In the genomic region with DNA sequence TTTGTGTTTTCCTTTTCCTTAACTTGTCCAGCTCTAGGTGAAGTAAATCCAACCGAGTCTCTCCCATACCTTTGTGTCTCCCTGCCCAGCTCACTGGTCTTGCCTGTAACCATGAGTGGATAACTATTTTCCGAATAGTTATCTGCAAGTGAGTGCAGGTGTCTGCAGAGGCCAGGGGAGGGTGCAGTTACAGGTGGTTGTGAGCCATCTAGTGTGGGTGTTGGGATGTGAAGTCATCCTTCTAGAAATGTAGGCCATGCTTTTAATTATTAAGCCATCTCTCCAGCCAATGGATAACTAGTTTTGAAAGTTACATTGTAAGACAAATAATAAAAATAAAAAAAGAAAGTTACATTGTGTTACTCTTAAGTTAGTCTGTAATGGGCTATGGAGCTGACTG, we compare ENCODE assay signal across 29 mouse cellular contexts. TPM values are rescaled to one million over a fixed set of nuclear protein-coding genes. Genes with fewer than 3 reads are reported as not detected.
DNase-seq lines count a peak whose midpoint lies in the region; TF ChIP-seq lines count a peak whose summit lies in the region.
"Had no signal": no experiment of that assay in that cellular context is flagged by ENCODE, and none has a peak within 500 bp of the region (broad histone marks: within the 10 kb centered on the region; RNA-seq: fewer than 3 reads in every experiment).

No protein-coding gene starts in this region.

- no peak for TF ChIP-seq POLR2A in heart, adult 2 months (IDR thresholded peaks at IDR 0.05; ENCODE audit: insufficient read depth, low read depth, low read length)
- no peak for TF ChIP-seq POLR2A in kidney, adult 2 months (IDR thresholded peaks at IDR 0.05; ENCODE audit: low read depth, low read length)

- H3K27ac ChIP-seq in heart, adult 2 months: no peak overlapping the region
- peak overlapping the region; percentile 96 for H3K27ac ChIP-seq in kidney, adult 2 months (ENCODE audit: insufficient read depth, low read depth, low read length)
- H3K27ac ChIP-seq: forebrain, embryonic 10.5 days; hindbrain, embryonic 12.5 days; hindbrain, embryonic 15.5 days had no signal

- no peaks in the 10 kb centered on the region for H3K36me3 ChIP-seq in heart, adult 2 months (ENCODE audit: control insufficient read depth, insufficient read depth, low read length)
- no peaks in the 10 kb centered on the region; the same call in 1 of the 2 replicates for H3K36me3 ChIP-seq in kidney, adult 2 months (ENCODE audit: control insufficient read depth, insufficient read depth, low read length)

- intact Hi-C loops in heart, adult 2 months (cut with DNase I): no loop called here

- no peak for TF ChIP-seq EP300 in heart, adult 2 months (IDR thresholded peaks at IDR 0.05; ENCODE audit: insufficient read depth, low read depth, low read length)

- H3K9ac ChIP-seq in heart, adult 2 months (ENCODE audit: low read depth, low read length): no peak overlapping the region
- H3K9ac ChIP-seq: hindbrain, embryonic 12.5 days; hindbrain, embryonic 15.5 days had no signal

- WGBS in heart, adult 2 months: 89% methylated on average over 2 of the region's 2 CpGs
- 80% methylated on average over 2 of the region's 2 CpGs for WGBS in kidney, adult 2 months

- no peaks in the 10 kb centered on the region for H3K27me3 ChIP-seq in heart, adult 2 months (ENCODE audit: control insufficient read depth, insufficient read depth, low read length)
- H3K27me3 ChIP-seq in kidney, adult 2 months (replicated peaks; ENCODE audit: control insufficient read depth, insufficient read depth, low read length): no peaks in the 10 kb centered on the region
- H3K27me3 ChIP-seq: CH12.LX; hindbrain, embryonic 12.5 days; hindbrain, embryonic 15.5 days; Patski had no signal

- H3K79me2 ChIP-seq in heart, adult 2 months (replicated peaks; ENCODE audit: control insufficient read depth, insufficient read depth, low read length): no peaks in the 10 kb centered on the region

- no peak overlapping the region for H3K4me3 ChIP-seq in heart, adult 2 months
- no peak overlapping the region for H3K4me3 ChIP-seq in kidney, adult 2 months (ENCODE audit: insufficient read depth, low read depth, low read length)
- H3K4me3 ChIP-seq: forebrain, embryonic 10.5 days; hindbrain, embryonic 12.5 days; hindbrain, embryonic 15.5 days had no signal

- TF ChIP-seq CTCF in heart, adult 2 months (IDR thresholded peaks at IDR 0.05): no peak
- peak; percentile 31; the same call in 1 of the 2 replicates for TF ChIP-seq CTCF in kidney, adult 2 months (conservative IDR thresholded peaks at IDR 0.05; ENCODE audit: insufficient read depth, insufficient read length, low read depth, low read length)

- no peaks in the 10 kb centered on the region for H3K4me1 ChIP-seq in heart, adult 2 months (ENCODE audit: control insufficient read depth, insufficient read depth, low read length)
- peaks cover 11% of the 10 kb centered on the region; the same call in 1 of the 2 replicates for H3K4me1 ChIP-seq in kidney, adult 2 months (ENCODE audit: control insufficient read depth, insufficient read depth, low read length)
- H3K4me1 ChIP-seq: forebrain, embryonic 10.5 days; hindbrain, embryonic 12.5 days; hindbrain, embryonic 15.5 days had no signal

- peak; percentile 68 for DNase-seq in heart, adult 11 months
- DNase-seq in heart, adult 2 months: no peak
- DNase-seq in kidney, adult 2 months: peak; percentile 83
- DNase-seq in kidney, postnatal 4 days: no peak
- peak; percentile 58 to 64 for DNase-seq in kidney, postnatal 36 days
- no peak for DNase-seq in kidney, postnatal 14 days
- DNase-seq: adrenal gland, postnatal 10 days; adrenal gland, postnatal 36 days; B cell, adult 2 months; cerebellum, adult 18-20 months; cerebellum, adult 9-10 months; cerebellum, postnatal 14 days; gastrocnemius, postnatal 25 days had no signal

RNA-seq across cellular contexts. Expression of gene Med28, which starts 6.5 kb away (rescaled TPM):
- 10 to 100 TPM; 56.1 to 62.8 TPM for total RNA-seq in heart, adult 2 months (2021)
- 56.7 and 68.3 TPM in 2 replicates for polyA plus RNA-seq in heart, adult 2 months (2012; rRNA removed)
- 173 and 194 TPM in 2 replicates for polyA plus RNA-seq in kidney, adult 2 months (2012; rRNA removed)

RNA-seq across cellular contexts. Expression of gene Lap3, which starts 20.3 kb away (rescaled TPM):
- 100 to 1,000 TPM in 1 of 2 experiments, 10 to 100 TPM in 1; 98.4 to 107 TPM for total RNA-seq in heart, adult 2 months (2021)
- 24.0 and 32.9 TPM in 2 replicates for polyA plus RNA-seq in heart, adult 2 months (2012; rRNA removed)
- 93.2 and 96.5 TPM in 2 replicates for polyA plus RNA-seq in kidney, adult 2 months (2012; rRNA removed)

RNA-seq across cellular contexts. Expression of gene Clrn2, which starts 60.0 kb away (rescaled TPM):
- not detected for total RNA-seq in heart, adult 2 months (2021)
- not detected in 2 replicates for polyA plus RNA-seq in heart, adult 2 months (2012; rRNA removed)
- not detected in 2 replicates for polyA plus RNA-seq in kidney, adult 2 months (2012; rRNA removed)
- total RNA-seq: adrenal gland, adult 18-20 months; adrenal gland, postnatal 10 days; adrenal gland, postnatal 36 days; CH12.LX; gastrocnemius, adult 8-10 months; gastrocnemius, postnatal 25 days; heart, adult 8-10 months; heart, postnatal 25 days; hematopoietic stem cell, adult 5-6 weeks had no signal
- polyA plus RNA-seq: forebrain, embryonic 14.5 days; G1E; gonadal fat pad, adult 2 months; heart, embryonic 11.5 days; heart, embryonic 14.5 days; heart, postnatal 0 days; Patski had no signal

Comparison
In these comparisons a context has a peak if more than half of its experiments do, and no peak if none do; other contexts are left out.
1. DNase-seq: peak in heart, adult 11 months (single experiment), kidney, adult 2 months (single experiment) and kidney, postnatal 36 days (2 of 2); none in heart, adult 2 months (0 of 2), kidney, postnatal 4 days (0 of 2) and kidney, postnatal 14 days (single experiment).